Mouse (Mus musculus) adrenal gland, adult 8-10 months (tissue): ENCODE results near the gene Trim44. TPM values are rescaled to one million over a fixed set of nuclear protein-coding genes. Genes with fewer than 3 reads are reported as not detected.

ENCODE experiments used
- DNase-seq: peaks from one replicate; pipeline ENCODE4 v3.0.0; 2022
- total RNA-seq, 4 experiments: library from RNA; stranded (reverse); gene quantifications; 2 replicates each; pipeline ENCODE4 v1.2.4; 2022

The Trim44 gene
- 10 to 100 TPM; 71.9 to 85.6 (median 76.8) TPM for total RNA-seq

- no peak for DNase-seq
Measured at GRCm38 (mm10) chr2:102407363-102408184, at the start of gene Trim44. Trim44 (minus strand) TSS chr2:102407828.

DNA sequence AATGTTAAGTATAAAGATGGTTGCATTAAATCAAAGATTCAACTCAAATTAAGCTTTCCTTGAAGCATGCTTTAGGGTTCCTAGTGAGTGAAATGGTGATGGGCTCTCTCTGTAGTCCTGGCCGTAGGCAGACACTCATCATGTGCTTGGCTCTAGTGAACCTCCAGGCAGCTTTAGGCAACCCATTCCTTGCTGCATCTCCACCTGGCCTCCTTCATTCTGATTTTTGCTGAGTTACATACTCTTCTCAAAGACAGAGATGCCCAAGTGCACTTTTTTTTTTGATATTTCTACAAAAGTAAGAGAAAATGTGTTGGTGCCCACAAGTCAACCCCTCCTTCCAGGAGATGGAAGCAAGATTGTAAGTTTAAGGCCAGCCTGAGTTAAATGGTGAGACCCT lies 47.5 kb upstream of the Trim44 start:
- DNase-seq = no peak

DNA sequence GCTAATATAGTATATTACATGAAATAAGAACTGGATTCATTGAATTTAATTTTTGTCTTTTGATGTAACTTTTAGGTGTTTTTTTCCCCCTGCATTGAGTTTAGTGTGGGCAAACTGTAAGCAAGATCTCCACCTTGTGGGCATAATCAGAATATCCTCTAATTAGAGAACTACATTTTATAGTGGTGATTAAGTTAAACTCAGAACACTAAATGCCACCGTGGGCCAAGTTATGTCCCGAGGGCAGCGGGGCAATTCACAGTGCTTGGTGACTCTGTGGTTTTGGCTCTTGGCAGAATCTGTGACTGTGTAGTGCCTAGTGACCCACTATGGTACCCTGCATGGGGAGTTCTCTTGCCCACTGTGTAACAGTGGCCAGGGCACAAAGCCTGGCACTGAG lies 45.8 kb upstream of the Trim44 start:
- DNase-seq = no peak

- DNase-seq = peak; percentile 2
Measured at GRCm38 (mm10) chr2:102451671-102452549, 44.3 kb upstream of the Trim44 start, which contains the start of gene Fjx1. Fjx1 (minus strand) TSS chr2:102452499.

GRCm38 (mm10) chr2:102450761-102451670 lies 43.4 kb upstream of the Trim44 start:
- peak; percentile 3 for DNase-seq

DNA sequence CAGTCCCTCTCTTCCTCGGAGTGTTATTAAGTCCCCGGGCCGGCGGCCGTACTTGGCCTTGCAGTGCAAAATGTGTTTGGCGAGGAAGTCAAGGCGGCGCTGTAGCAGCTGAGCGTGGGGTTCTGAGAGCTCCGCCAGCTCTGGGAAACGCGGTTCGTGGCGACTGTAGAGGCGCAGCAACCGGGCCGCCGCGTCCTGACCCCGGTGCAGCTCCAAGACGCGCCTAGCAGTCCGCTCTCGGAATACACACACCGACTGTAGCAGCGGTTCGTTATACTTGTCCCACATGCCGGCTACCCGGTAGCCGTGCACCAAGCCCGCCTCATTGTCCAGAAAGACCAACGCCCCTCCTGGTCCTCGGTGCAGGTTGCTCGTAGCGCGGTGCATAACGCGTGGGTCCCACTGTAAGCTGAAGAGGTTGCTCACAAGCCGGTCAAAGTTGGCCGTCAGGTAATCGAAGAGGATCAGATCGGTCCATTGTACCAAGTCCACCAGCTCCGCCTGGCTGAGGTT lies 42.7 kb upstream of the Trim44 start:
- DNase-seq = peak; percentile 24

GRCm38 (mm10) chr2:102449630-102450247 lies 42.1 kb upstream of the Trim44 start:
- no peak for DNase-seq

DNA sequence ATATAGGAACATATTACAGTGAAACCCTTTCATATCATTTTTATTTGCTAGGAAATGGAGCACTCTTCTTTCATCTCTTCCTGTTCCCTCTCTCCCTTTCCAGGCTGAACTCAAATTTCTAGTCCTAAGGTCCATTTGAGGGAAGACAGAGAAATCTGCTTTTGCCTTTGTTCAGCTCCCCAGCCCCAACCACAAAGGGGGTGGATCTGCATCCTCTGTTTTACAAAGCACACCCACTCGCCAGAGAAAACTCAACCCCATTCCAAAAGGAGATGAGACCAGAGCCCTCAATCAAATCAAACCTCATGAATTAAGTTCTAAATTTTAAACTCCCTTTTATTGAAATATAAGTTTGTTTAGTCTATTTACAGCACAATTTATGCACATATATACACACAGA lies 41.4 kb upstream of the Trim44 start:
- no peak for DNase-seq

- no peak for DNase-seq
Measured at GRCm38 (mm10) chr2:102447831-102448230, 40.2 kb upstream of the Trim44 start.

GRCm38 (mm10) chr2:102446851-102447250 lies 39.2 kb upstream of the Trim44 start:
- DNase-seq = no peak

- DNase-seq = no peak
Measured at GRCm38 (mm10) chr2:102437357-102438030, 29.9 kb upstream of the Trim44 start.

DNA sequence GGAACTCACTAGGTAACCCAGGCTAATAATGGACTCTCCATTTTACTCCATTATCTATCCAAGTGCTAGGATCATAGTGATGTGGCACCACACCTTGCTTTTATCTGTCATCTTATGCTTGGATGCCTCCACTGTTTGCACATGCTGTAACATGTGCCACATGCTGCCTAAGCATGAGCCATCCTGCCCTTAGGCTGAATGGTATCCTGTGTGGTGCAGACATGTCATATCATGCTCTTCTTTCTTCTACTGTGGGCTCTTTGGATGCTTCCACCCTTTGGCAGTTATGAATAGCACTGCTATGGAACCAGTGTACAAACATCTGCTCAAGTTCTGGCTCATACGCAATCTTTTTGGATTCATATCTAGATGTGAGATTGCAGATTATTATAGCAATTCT lies 26.3 kb upstream of the Trim44 start:
- DNase-seq = no peak

DNA sequence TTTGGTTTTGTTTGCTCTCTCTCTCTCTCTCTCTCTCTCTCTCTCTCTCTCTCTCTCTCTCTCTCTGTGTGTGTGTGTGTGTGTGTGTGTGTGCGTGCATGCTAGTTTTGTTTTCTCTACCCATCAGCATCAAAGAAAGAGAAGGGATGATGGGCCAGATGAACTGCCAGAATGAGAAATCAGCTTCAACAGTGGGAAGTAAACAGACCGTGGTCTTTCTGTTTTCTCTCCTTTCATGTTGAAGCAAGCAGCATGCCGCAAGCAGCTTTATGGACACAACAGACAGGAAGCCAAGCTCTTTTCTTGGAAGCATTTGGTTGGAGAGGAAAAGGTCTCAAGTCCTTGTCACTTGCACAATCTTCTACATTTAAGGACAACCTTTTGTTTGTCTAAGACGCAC lies 23.5 kb upstream of the Trim44 start:
- DNase-seq = no peak

- no peak for DNase-seq
Measured at GRCm38 (mm10) chr2:102427974-102428373, 20.3 kb upstream of the Trim44 start.

GRCm38 (mm10) chr2:102426434-102426833 lies 18.8 kb upstream of the Trim44 start:
- DNase-seq = no peak

DNA sequence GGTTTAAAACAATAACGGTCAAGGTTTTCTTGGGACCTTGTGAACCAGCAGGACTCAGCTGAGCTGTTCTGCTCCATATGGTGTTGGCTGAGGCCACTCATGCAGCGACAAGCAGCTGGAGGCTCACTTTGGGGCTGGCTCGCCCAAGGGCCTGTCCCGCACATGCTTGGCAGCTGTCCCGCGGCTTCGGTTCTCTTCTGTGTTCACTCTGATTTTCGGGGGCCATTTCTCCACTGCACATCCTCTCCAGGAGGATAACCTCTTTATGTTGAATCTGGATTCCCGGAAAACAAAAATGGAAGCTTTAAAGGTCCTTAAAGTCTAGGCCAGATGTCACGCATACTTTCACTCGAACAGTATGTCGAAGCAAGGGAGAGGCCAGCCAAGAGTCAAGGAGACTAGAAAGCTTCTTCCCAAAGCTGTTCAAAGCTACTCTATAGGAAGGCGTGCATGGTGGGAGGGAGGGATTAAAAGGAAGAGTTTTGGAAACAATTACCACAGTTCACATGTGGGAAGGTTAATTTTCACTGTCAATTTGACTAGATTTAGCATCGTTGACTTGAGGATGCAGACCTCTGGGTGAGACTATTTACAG lies 8.6 kb upstream of the Trim44 start:
- DNase-seq = no peak

- DNase-seq = no peak
Measured at GRCm38 (mm10) chr2:102412738-102413137, 5.1 kb upstream of the Trim44 start.

DNA sequence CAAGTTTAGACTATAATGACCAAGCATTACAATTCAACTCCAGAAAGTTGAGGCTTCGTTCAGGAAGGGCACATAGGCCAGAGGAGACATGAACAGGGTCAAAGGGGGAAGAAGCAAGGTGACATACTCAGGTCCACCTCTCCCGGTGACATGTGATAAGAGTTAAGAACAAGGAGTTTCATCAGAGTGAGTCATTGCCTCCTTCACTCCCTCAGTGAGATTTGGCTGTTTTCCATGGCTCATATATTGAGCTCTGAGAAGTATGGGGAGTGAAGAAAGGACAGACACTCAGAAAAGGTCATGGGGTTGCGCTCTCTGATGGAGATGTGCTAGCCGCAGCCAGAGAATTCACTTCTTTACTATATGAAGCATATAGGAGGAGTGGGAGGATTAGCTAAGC lies 3.0 kb upstream of the Trim44 start:
- no peak for DNase-seq

- no peak for DNase-seq
Measured at GRCm38 (mm10) chr2:102409741-102410140, 2.1 kb upstream of the Trim44 start.
